Mouse (Mus musculus) liver, adult 2 months (tissue): ENCODE data around the gene Slco1b2.

Source experiments
- CTCF ChIP-seq: fragments of 200-500 bp; IDR thresholded peaks from 2 replicates; pipeline ENCODE4 v1.5.1; 2011; ENCODE audit warnings: low read depth, low read length, control low read depth
- POLR2A ChIP-seq: fragments of 200-500 bp; IDR thresholded peaks from 2 replicates; pipeline ENCODE4 v1.6.1; 2011; ENCODE audit warnings: low read length, control low read depth; ENCODE audit not compliant: insufficient read depth; ENCODE audit errors: extremely low read depth

DNA sequence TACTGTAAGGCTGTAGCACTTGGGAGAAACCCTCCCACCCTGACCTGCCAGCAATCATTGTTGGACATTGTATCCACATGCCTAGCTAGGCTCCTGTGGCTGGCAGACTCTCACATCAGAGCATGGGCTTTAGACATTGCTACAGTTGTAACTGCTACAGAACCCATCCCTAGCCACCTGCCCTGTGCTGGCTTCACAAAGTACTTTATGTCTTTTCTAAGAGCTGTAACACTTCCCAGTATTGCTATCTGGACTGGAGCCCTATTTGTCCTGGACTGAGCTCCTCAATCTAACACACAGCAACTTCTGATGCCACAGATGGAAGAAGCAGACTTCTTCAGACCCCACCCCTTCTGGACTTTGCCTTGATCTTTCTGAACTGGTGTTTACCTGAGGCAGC is 61.9 kb downstream of the Slco1b2 start:
- TF ChIP-seq CTCF (no peak), POLR2A (no peak)
